Mouse (Mus musculus): Measurements from ENCODE around the gene Cers4. TPM values are rescaled to one million over a fixed set of nuclear protein-coding genes. Genes with fewer than 3 reads are reported as not detected.

Gene Cers4
- polyA plus RNA-seq, 1 experiment from 2014 or later: 17.1 TPM

- H3K27me3 ChIP-seq: no peaks in the 10 kb centered on the region
- ATAC-seq (replicated peaks; ENCODE audit: low FRiP score): no peak
- no peak overlapping the region for H3K4me3 ChIP-seq (replicated peaks)
- no peak overlapping the region for H3K4me2 ChIP-seq
- H3K36me3 ChIP-seq: no peaks in the 10 kb centered on the region
- H3K27ac ChIP-seq: no peak overlapping the region
- no peaks in the 10 kb centered on the region for H3K9me3 ChIP-seq (replicated peaks)
- H3K4me1 ChIP-seq: 0 out of 2 replicates have a peak, but pooled peaks cover 2% of the 10 kb centered on the region
- H3K9ac ChIP-seq: no peak overlapping the region
- 78% methylated on average over 1 of the region's 1 CpGs for WGBS
Measured at GRCm38 (mm10) chr8:4505364-4505763, 12.5 kb downstream of the Cers4 start.

GRCm38 (mm10) chr8:4507527-4507926, 14.7 kb downstream of the Cers4 start:
- Histone ChIP-seq H3K27me3 (no peaks in the 10 kb centered on the region), H3K4me3 (replicated peaks) (no peak overlapping the region), H3K4me1 (peaks cover 14% of the 10 kb centered on the region), H3K27ac (no peak overlapping the region), H3K36me3 (no peaks in the 10 kb centered on the region), H3K4me2 (no peak overlapping the region), H3K9me3 (replicated peaks) (no peaks in the 10 kb centered on the region), H3K9ac (no peak overlapping the region)
- no peak for ATAC-seq (replicated peaks; ENCODE audit: low FRiP score)
- 79% methylated on average over 5 of the region's 5 CpGs for WGBS

- H3K36me3 ChIP-seq: no peaks in the 10 kb centered on the region
- no peak for ATAC-seq (replicated peaks; ENCODE audit: low FRiP score)
- H3K4me3 ChIP-seq (replicated peaks): no peak overlapping the region
- H3K9ac ChIP-seq: no peak overlapping the region
- WGBS: 89% methylated on average over 4 of the region's 4 CpGs
- no peak overlapping the region for H3K4me2 ChIP-seq
- H3K4me1 ChIP-seq: peaks cover 14% of the 10 kb centered on the region
- no peaks in the 10 kb centered on the region for H3K27me3 ChIP-seq
- no peaks in the 10 kb centered on the region for H3K9me3 ChIP-seq (replicated peaks)
- no peak overlapping the region for H3K27ac ChIP-seq
Measured at GRCm38 (mm10) chr8:4510824-4511223, 18.0 kb downstream of the Cers4 start.

GRCm38 (mm10) chr8:4511429-4512115, 18.7 kb downstream of the Cers4 start:
- peaks cover 14% of the 10 kb centered on the region for H3K4me1 ChIP-seq
- no peak overlapping the region for H3K4me3 ChIP-seq (replicated peaks)
- WGBS: 30% methylated on average over 2 of the region's 2 CpGs
- H3K27me3 ChIP-seq: no peaks in the 10 kb centered on the region
- H3K4me2 ChIP-seq: no peak overlapping the region
- H3K36me3 ChIP-seq: peaks cover under 1% of the 10 kb centered on the region; the same call in 1 of the 2 replicates
- no peak overlapping the region for H3K9ac ChIP-seq
- no peaks in the 10 kb centered on the region for H3K9me3 ChIP-seq (replicated peaks)
- peak overlapping the region; percentile 51; the same call in 1 of the 2 replicates for H3K27ac ChIP-seq
- ATAC-seq (replicated peaks; ENCODE audit: low FRiP score): 0 out of 2 replicates have a peak, but pooled peaks have one; percentile 29

- Histone ChIP-seq H3K4me3 (replicated peaks) (no peak overlapping the region), H3K27ac (peak overlapping the region; percentile 51; the same call in 1 of the 2 replicates), H3K9me3 (replicated peaks) (no peaks in the 10 kb centered on the region), H3K4me1 (peaks cover 14% of the 10 kb centered on the region), H3K27me3 (no peaks in the 10 kb centered on the region), H3K9ac (no peak overlapping the region), H3K4me2 (no peak overlapping the region), H3K36me3 (peaks cover 6% of the 10 kb centered on the region; the same call in 1 of the 2 replicates)
- ATAC-seq (replicated peaks; ENCODE audit: low FRiP score): 0 out of 2 replicates have a peak, but pooled peaks have one; percentile 29
- 31% methylated on average over 8 of the region's 8 CpGs for WGBS
Measured at GRCm38 (mm10) chr8:4512116-4512495, 19.3 kb downstream of the Cers4 start.

- H3K9me3 ChIP-seq (replicated peaks): no peaks in the 10 kb centered on the region
- H3K9ac ChIP-seq: no peak overlapping the region
- no peak overlapping the region for H3K27ac ChIP-seq
- no peak overlapping the region for H3K4me3 ChIP-seq (replicated peaks)
- WGBS: 84% methylated on average over 2 of the region's 2 CpGs
- peaks cover 36% of the 10 kb centered on the region for H3K36me3 ChIP-seq
- peak; percentile 27; the same call in 1 of the 2 replicates for ATAC-seq (replicated peaks; ENCODE audit: low FRiP score)
- no peak overlapping the region for H3K4me2 ChIP-seq
- H3K4me1 ChIP-seq: peaks cover 11% of the 10 kb centered on the region
- H3K27me3 ChIP-seq: no peaks in the 10 kb centered on the region
Measured at GRCm38 (mm10) chr8:4516162-4516561, 23.3 kb downstream of the Cers4 start.

- Histone ChIP-seq H3K4me1 (no peaks in the 10 kb centered on the region), H3K27me3 (no peaks in the 10 kb centered on the region), H3K27ac (no peak overlapping the region), H3K36me3 (peaks cover 49% of the 10 kb centered on the region), H3K9me3 (replicated peaks) (no peaks in the 10 kb centered on the region), H3K4me3 (replicated peaks) (no peak overlapping the region), H3K9ac (no peak overlapping the region), H3K4me2 (no peak overlapping the region)
- no peak for ATAC-seq (replicated peaks; ENCODE audit: low FRiP score)
- WGBS: 84% methylated on average over 4 of the region's 4 CpGs
Measured at GRCm38 (mm10) chr8:4521472-4521871, 28.6 kb downstream of the Cers4 start.

GRCm38 (mm10) chr8:4523525-4523924, 30.7 kb downstream of the Cers4 start:
- Histone ChIP-seq H3K9me3 (replicated peaks) (no peaks in the 10 kb centered on the region), H3K36me3 (peaks cover 33% of the 10 kb centered on the region), H3K4me1 (no peaks in the 10 kb centered on the region), H3K9ac (no peak overlapping the region), H3K4me2 (no peak overlapping the region), H3K27ac (no peak overlapping the region), H3K27me3 (no peaks in the 10 kb centered on the region), H3K4me3 (replicated peaks) (no peak overlapping the region)
- WGBS: 93% methylated on average over 10 of the region's 10 CpGs
- no peak for ATAC-seq (replicated peaks; ENCODE audit: low FRiP score)

Other genes starting within 250 kb of the Cers4 start
- gene Tgfbr3l, start 244.8 kb upstream of the Cers4 start, polyA plus RNA-seq (2015; fragmentation: Nextera tagmentation; extraction: Ambion mirVana): 3.8 and 6.5 TPM in 2 replicates
- 56.1 and 62.9 TPM in 2 replicates for gene Snapc2, start 239.9 kb upstream of the Cers4 start, polyA plus RNA-seq (2015; fragmentation: Nextera tagmentation; extraction: Ambion mirVana)
- 98.6 and 110 TPM in 2 replicates for gene Ctxn1, start 233.8 kb upstream of the Cers4 start, polyA plus RNA-seq (2015; fragmentation: Nextera tagmentation; extraction: Ambion mirVana)
- gene Timm44, start 217.1 kb upstream of the Cers4 start, polyA plus RNA-seq (2015; fragmentation: Nextera tagmentation; extraction: Ambion mirVana): 64.5 and 69.5 TPM in 2 replicates
- gene Ccl25, start 167.8 kb upstream of the Cers4 start, polyA plus RNA-seq (2015; fragmentation: Nextera tagmentation; extraction: Ambion mirVana): 17.2 and 18.2 TPM in 2 replicates
- 257 and 267 TPM in 2 replicates for gene Elavl1, start 167.6 kb upstream of the Cers4 start, polyA plus RNA-seq (2015; fragmentation: Nextera tagmentation; extraction: Ambion mirVana)
- gene Zfp958, start 120.1 kb downstream of the Cers4 start, polyA plus RNA-seq (2015; fragmentation: Nextera tagmentation; extraction: Ambion mirVana): 13.3 and 16.2 TPM in 2 replicates